Mouse (Mus musculus): ENCODE measurements around the gene Mtcp1.

Gene Mtcp1

GRCm38 (mm10) chrX:75415936-75416785, at the start of gene Mtcp1, which contains the start of the genes Cmc4 and Brcc3:
Mtcp1 (minus strand) TSS chrX:75416588.
Cmc4 (minus strand) TSS chrX:75416584.
Brcc3 (plus strand) TSS chrX:75416628.
- DNase-seq (ENCODE audit: low read depth, low spot score), result peak; percentile 81

DNA sequence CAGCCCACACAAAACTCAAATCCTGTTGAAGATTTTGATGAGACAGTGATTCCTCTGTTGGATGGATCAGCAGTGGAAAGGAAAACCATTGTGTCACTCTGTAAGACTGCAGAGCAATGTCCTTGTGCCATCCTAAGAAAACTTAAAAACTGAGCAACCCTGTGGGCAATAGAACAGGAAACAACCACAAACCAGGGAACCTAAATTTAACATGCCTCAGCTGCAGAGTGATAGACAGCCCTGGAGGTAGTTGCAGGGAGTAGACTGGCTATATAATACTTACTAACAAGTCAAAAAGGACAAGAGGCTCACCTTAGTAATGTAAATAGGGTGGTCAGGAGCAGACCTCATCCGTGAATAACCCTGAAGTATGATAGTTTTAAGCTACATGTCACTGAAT, 38.2 kb upstream of the Mtcp1 start:
- DNase-seq (ENCODE audit: low read depth, low spot score), result no peak

DNA sequence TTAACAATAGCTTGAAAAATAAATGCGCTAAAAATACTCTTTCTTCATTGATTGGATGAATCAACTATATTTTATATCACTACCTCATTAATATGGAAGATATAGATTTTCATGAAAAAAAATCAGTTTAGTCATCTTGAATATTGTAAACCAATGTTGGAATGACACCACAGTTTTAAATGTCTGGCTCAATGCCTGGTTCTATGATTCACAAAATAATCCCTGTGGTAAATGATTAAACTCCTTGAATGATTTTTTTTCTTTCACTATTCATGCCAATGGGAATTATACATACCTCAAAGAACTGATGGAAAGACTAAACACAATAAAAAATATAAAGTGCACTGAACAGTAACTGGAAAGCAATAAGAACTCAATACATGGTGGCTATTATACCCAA, 6.7 kb downstream of the Mtcp1 start:
- no peak for DNase-seq (ENCODE audit: low read depth, low spot score)

DNA sequence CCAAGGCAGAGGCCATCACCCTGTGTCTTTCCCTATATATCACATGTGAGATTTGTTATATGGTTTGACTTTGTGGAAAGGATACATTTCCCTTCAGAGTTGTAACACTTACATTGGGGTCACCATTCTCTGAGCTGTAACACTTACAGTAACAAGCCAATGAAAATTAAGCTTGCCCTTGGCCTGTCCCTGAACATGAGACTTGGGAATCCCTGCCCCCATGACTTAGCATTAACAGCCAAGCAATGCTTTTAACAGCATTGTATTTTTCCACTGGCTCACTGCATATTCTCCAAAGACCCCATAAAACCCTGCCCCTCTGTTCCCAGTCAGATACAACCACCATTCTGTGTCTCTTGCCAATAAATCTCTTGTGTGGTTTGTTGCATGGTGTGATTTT, 13.0 kb downstream of the Mtcp1 start:
- DNase-seq (ENCODE audit: low read depth, low spot score), result no peak

DNA sequence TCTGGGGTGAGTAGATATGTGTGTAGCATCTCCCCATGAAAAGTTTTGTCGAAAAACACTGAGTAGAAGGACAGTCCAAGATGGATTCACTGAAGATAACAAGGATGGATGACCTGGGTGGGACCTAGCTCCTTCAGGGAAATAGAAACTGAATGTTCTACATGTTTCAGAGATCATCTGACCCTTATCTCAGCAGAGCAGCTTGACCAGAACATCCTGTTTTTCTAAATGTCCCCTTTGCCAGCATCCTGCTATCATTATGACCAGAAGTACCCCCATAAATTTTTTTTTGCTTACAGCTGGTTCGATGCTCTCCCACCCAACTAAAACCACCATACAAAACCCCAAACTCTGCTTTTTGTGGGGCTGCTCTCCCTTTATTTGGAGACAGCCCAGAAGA, 13.7 kb downstream of the Mtcp1 start:
- no peak for DNase-seq (ENCODE audit: low read depth, low spot score)

GRCm38 (mm10) chrX:75399471-75399870, 16.9 kb downstream of the Mtcp1 start:
- no peak for DNase-seq (ENCODE audit: low read depth, low spot score)

- peak; percentile 83 for DNase-seq (ENCODE audit: low read depth, low spot score)
Observed at GRCm38 (mm10) chrX:75382195-75382771, 34.1 kb downstream of the Mtcp1 start, which contains the start of the genes Fundc2 and F8. Fundc2 (plus strand) TSS chrX:75382399. F8 (minus strand) TSS chrX:75382615.

- DNase-seq (ENCODE audit: low read depth, low spot score), result no peak
Observed at GRCm38 (mm10) chrX:75381699-75382098, 34.7 kb downstream of the Mtcp1 start.

GRCm38 (mm10) chrX:75381176-75381575, 35.2 kb downstream of the Mtcp1 start:
- no peak for DNase-seq (ENCODE audit: low read depth, low spot score)

GRCm38 (mm10) chrX:75376815-75377214, 39.6 kb downstream of the Mtcp1 start:
- no peak for DNase-seq (ENCODE audit: low read depth, low spot score)

GRCm38 (mm10) chrX:75372666-75373425, 43.5 kb downstream of the Mtcp1 start:
- DNase-seq (ENCODE audit: low read depth, low spot score), result peak; percentile 16

DNA sequence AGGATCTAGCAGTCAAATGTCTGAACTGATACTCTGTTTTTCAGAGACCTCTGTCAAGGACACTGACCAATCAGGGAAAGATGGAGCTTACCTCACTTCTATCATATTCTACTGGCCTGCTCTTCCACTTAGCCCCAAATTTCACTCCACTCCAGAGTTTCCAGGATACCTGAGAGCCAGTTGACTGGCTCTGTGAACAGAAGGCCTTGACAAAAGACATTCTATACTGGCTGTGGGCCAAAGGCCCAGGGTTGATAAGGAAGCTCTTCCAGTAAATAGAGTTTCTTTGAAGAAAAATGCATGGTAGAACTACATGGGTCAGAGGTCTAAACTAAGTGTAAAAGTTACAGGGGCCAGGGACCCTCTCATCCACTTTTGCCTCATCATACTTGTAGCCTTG, 46.2 kb downstream of the Mtcp1 start:
- no peak for DNase-seq (ENCODE audit: low read depth, low spot score)
